Mouse (Mus musculus): Measurements from ENCODE around the gene Tex48. TPM values are rescaled to one million over a fixed set of nuclear protein-coding genes. Genes with fewer than 3 reads are reported as not detected.

The Tex48 gene
- polyA plus RNA-seq, 1 experiment from 2014 or later, result not detected

DNA sequence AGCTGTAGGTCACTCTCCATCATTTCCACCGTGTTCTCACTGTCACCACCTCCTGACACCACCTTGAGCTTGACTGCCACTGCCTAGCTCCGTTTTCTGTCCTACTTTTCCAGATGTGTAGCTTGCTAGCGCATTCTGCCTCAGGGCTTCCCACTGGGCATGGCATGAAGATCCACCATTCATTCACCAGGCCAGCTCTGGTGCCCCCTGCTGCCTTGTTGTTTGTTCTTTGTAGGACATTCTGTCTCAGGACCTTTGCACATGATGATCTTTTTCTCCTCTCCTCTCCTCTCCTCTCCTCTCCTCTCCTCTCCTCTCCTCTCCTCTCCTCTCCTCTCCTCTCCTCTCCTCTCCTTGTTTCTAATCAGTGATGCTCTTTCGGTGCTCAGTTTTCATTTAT lies 59.5 kb downstream of the Tex48 start:
- WGBS, result 93% methylated on average over 4 of the region's 4 CpGs
- Histone ChIP-seq H3K27ac (ENCODE audit: low read depth, low read length) (no peak overlapping the region), H3K4me2 (ENCODE audit: low read depth, low read length) (no peak overlapping the region), H3K9ac (replicated peaks; ENCODE audit: low read depth, low read length) (no peak overlapping the region), H3K9me3 (ENCODE audit: control insufficient read depth, low read length) (no peaks in the 10 kb centered on the region), H3K4me3 (ENCODE audit: low read depth, low read length) (no peak overlapping the region), H3K4me1 (ENCODE audit: control insufficient read depth, insufficient read depth, low read length) (0 out of 2 replicates have a peak, but pooled peaks cover 4% of the 10 kb centered on the region), H3K36me3 (ENCODE audit: control insufficient read depth, insufficient read depth, low read length) (no peaks in the 10 kb centered on the region), H3K27me3 (ENCODE audit: control insufficient read depth, insufficient read depth, low read length) (no peaks in the 10 kb centered on the region)
- no peak for ATAC-seq (ENCODE audit: low read depth)

DNA sequence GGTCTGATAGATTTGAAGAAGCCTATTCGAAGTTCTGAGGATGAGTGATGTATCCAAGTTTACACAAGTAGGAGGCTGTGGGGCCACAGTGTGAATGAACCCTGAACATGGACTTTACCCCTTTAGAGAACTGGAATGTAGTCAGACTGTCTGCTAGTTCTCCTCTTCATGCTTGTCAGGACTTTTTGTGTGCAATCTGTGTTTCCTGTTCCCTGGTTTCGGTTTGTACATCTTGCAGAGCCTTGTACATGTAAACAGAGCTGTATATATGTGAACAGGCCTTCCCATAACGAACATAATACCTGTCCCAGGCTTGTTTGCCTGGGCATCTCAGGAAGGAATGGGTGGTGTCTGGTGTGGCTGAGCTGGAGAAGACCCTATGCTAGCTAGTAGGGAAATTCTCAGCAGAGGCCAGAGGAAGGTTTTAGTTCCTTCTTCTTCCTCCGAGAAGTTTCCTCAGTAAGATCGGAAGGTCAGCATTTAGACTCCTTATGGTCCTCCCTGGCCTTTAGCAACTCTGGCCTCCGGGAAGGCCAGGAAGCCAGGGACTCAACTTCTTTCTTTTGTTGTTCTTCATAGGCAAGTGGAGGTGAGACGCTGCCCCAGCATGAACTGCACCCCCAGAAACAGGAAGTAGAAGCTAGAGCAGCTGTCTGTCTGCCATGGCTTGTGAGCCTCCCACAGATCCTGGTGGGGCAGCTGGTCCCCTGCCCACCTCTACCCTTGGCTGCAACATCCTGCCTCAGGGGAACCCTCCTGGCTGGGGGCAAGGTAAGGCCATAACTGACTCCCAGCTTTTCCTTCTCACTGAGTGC lies 60.2 kb downstream of the Tex48 start:
- Histone ChIP-seq H3K4me2 (ENCODE audit: low read depth, low read length) (no peak overlapping the region), H3K27me3 (ENCODE audit: control insufficient read depth, insufficient read depth, low read length) (no peaks in the 10 kb centered on the region), H3K9me3 (ENCODE audit: control insufficient read depth, low read length) (no peaks in the 10 kb centered on the region), H3K4me3 (ENCODE audit: low read depth, low read length) (no peak overlapping the region), H3K27ac (ENCODE audit: low read depth, low read length) (no peak overlapping the region), H3K36me3 (ENCODE audit: control insufficient read depth, insufficient read depth, low read length) (no peaks in the 10 kb centered on the region), H3K4me1 (ENCODE audit: control insufficient read depth, insufficient read depth, low read length) (0 out of 2 replicates have a peak, but pooled peaks cover 6% of the 10 kb centered on the region), H3K9ac (replicated peaks; ENCODE audit: low read depth, low read length) (no peak overlapping the region)
- no peak for ATAC-seq (ENCODE audit: low read depth)
- WGBS, result 83% methylated on average over 7 of the region's 7 CpGs

DNA sequence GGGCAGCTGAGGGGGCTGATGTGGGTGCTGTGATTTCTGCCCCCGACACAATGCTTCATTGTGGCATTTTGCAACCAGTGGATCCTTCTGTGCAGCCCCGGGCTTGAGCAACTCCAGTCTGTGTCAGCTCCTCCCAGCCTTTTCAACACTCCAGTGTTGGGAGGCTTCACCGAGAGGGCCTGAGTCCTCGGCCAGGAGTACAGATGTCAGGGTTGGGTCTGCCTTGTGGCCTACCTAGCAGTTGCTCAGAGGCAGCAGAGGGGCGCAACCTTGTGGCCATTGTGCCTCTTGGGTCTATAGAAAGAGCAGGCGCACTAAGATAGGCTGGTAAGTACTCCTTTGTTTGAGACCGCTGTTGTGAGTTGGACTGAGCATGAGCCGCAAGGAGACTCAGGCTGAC lies 62.1 kb downstream of the Tex48 start:
- no peaks in the 10 kb centered on the region for H3K27me3 ChIP-seq (ENCODE audit: control insufficient read depth, insufficient read depth, low read length)
- no peak overlapping the region for H3K4me2 ChIP-seq (ENCODE audit: low read depth, low read length)
- H3K4me1 ChIP-seq (ENCODE audit: control insufficient read depth, insufficient read depth, low read length), result 0 out of 2 replicates have a peak, but pooled peaks cover 6% of the 10 kb centered on the region
- 65% methylated on average over 8 of the region's 8 CpGs for WGBS
- no peak overlapping the region for H3K9ac ChIP-seq (replicated peaks; ENCODE audit: low read depth, low read length)
- no peak overlapping the region for H3K27ac ChIP-seq (ENCODE audit: low read depth, low read length)
- H3K4me3 ChIP-seq (ENCODE audit: low read depth, low read length), result no peak overlapping the region
- no peak for ATAC-seq (ENCODE audit: low read depth)
- no peaks in the 10 kb centered on the region for H3K9me3 ChIP-seq (ENCODE audit: control insufficient read depth, low read length)
- no peaks in the 10 kb centered on the region for H3K36me3 ChIP-seq (ENCODE audit: control insufficient read depth, insufficient read depth, low read length)

DNA sequence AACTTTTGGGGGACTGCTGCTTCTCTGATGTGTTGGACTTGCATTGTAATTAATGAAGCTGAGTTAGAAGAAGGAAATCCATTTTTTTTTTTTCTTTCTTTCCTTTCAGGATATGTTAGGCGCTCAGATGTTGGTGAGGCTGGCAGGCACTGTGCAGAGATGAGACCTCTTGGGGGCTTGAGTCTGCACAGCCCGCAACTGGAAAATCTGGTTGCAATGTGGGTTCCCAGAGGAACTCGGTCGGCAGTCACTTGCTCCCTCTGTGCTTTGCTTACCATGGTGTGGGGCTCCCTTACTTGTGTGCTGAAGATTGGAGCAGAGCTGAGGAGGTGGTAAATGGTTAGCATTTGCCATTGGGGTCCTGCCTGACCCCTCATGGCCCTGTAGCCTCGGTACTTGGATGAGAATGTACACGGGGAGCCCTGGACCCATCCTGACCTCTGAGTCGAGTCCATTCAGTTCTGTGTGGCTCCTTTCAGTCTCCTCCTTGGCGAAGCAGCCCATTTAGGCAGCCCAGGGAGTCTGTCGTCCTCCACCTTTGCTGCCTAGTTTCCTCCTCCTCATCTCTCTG lies 63.0 kb downstream of the Tex48 start:
- Histone ChIP-seq H3K4me3 (ENCODE audit: low read depth, low read length) (peak overlapping the region; percentile 68), H3K9ac (replicated peaks; ENCODE audit: low read depth, low read length) (peak overlapping the region; percentile 73; the same call in 1 of the 2 replicates), H3K27me3 (ENCODE audit: control insufficient read depth, insufficient read depth, low read length) (no peaks in the 10 kb centered on the region), H3K9me3 (ENCODE audit: control insufficient read depth, low read length) (no peaks in the 10 kb centered on the region), H3K36me3 (ENCODE audit: control insufficient read depth, insufficient read depth, low read length) (no peaks in the 10 kb centered on the region; the same call in 1 of the 2 replicates), H3K4me1 (ENCODE audit: control insufficient read depth, insufficient read depth, low read length) (0 out of 2 replicates have a peak, but pooled peaks cover 6% of the 10 kb centered on the region), H3K27ac (ENCODE audit: low read depth, low read length) (no peak overlapping the region), H3K4me2 (ENCODE audit: low read depth, low read length) (peak overlapping the region; percentile 86)
- peak; percentile 30 for ATAC-seq (ENCODE audit: low read depth)
- WGBS, result 29% methylated on average over 9 of the region's 9 CpGs

DNA sequence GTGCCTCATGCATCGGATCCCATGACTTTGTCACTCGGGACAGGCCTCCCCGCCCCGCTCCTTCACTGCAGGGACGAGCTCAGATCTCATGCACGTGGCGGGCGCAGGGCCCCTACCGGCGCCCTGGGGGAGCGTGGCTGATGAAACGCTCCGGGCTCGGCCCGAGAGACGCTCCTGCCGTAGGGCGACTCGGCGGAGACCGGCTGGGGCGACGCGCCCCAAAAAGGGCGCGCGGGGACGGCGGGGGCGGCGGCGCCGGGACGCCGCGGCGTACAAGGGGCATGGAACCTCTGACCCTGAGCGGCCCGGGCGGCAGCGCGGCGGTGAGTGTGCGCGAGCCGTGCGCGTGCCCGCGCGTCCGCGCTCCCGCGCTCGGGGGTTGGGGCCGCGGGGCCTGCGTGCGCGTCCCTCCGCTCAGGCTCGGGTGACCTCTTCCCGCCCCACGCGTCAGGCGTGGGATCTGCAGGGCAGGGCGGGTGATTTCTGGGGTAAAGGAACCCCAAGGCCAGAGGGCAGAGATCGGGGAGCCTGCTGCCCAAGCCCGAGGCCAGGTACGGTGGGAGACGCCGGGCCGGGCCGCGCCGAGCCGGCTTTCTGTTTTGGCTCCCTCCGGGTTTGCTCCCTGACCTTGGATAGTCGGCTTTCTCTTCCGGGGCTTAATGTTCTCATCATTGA lies 63.7 kb downstream of the Tex48 start, which contains the start of gene Tmem268:
Gene Tmem268 (plus strand): TSS at position 375 of the 675 bp plus-strand sequence.
- ATAC-seq (ENCODE audit: low read depth), result peak; percentile 85
- no peak within 1 kb of the TSS for H3K27ac ChIP-seq (ENCODE audit: low read depth, low read length)
- peak within 1 kb of the TSS; percentile 68 for H3K4me3 ChIP-seq (ENCODE audit: low read depth, low read length)
- peak within 1 kb of the TSS; percentile 86 for H3K4me2 ChIP-seq (ENCODE audit: low read depth, low read length)
- H3K27me3 ChIP-seq (ENCODE audit: control insufficient read depth, insufficient read depth, low read length), result no peaks in the 10 kb centered on the region
- peak within 1 kb of the TSS; percentile 73 for H3K9ac ChIP-seq (replicated peaks; ENCODE audit: low read depth, low read length)
- H3K9me3 ChIP-seq (ENCODE audit: control insufficient read depth, low read length), result no peaks in the 10 kb centered on the region
- H3K4me1 ChIP-seq (ENCODE audit: control insufficient read depth, insufficient read depth, low read length), result 0 out of 2 replicates have a peak, but pooled peaks cover 6% of the 10 kb centered on the region
- H3K36me3 ChIP-seq (ENCODE audit: control insufficient read depth, insufficient read depth, low read length), result no peaks in the 10 kb centered on the region; the same call in 1 of the 2 replicates
- under 1% methylated on average over 64 of the region's 81 CpGs for WGBS

DNA sequence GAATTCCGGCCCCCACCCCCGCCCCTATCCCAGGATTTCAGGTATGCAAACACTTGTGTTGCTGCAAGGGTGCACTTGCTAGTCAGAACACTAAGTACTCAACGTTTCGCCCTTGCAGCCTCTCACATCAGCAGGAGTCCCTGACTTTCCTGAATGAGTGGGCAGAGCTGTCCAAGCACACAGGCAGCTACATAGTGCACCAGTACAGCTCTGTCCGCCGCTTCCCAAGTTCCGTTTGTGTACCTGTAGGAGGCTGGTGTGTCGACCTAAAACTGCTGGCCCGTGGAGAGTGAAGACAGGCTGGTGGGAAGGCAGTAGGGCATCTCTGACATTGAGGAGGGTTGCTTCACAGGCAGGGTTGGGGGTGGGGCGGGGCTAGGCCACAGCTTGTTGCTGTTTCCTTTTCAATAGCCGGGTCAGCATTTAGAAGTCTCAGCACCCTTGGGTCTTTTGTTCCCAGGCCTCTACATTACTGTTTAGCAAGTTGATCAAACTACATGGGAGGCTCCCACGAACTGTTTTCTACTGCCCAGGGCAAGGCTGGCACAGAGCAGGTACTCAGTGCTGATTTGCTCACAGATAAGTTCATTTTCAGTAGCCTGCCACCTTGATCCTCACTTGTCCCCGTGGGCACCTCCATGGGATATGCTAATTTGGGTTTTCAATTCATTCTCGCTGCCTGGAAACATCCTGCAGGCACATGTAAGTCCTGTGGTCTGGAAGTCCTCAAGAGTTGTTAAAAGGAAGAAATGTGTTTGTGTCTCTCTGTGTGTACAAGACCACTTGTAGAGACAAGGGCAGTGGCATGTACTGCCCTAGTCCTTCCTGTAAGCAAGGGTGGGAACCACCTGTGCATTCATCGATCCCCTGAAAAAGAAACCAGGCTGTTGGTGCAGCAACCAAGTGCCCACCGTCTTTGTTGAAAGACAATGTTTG lies 64.8 kb downstream of the Tex48 start:
- WGBS, result 25% methylated on average over 16 of the region's 16 CpGs
- Histone ChIP-seq H3K9ac (replicated peaks; ENCODE audit: low read depth, low read length) (no peak overlapping the region), H3K36me3 (ENCODE audit: control insufficient read depth, insufficient read depth, low read length) (peaks cover 7% of the 10 kb centered on the region; the same call in 1 of the 2 replicates), H3K9me3 (ENCODE audit: control insufficient read depth, low read length) (no peaks in the 10 kb centered on the region), H3K27me3 (ENCODE audit: control insufficient read depth, insufficient read depth, low read length) (no peaks in the 10 kb centered on the region), H3K4me2 (ENCODE audit: low read depth, low read length) (peak overlapping the region; percentile 86; the same call in 1 of the 2 replicates), H3K4me3 (ENCODE audit: low read depth, low read length) (no peak overlapping the region), H3K27ac (ENCODE audit: low read depth, low read length) (no peak overlapping the region), H3K4me1 (ENCODE audit: control insufficient read depth, insufficient read depth, low read length) (0 out of 2 replicates have a peak, but pooled peaks cover 6% of the 10 kb centered on the region)
- ATAC-seq (ENCODE audit: low read depth), result no peak

Other genes starting within 250 kb of the Tex48 start
- 2.5 and 3.8 TPM in 2 replicates for gene Akna, start 219.1 kb downstream of the Tex48 start, polyA plus RNA-seq (2014; fragmentation: Nextera tagmentation; extraction: Ambion mirVana)
- gene Whrn, start 126.4 kb downstream of the Tex48 start, polyA plus RNA-seq (2014; fragmentation: Nextera tagmentation; extraction: Ambion mirVana), result 4.0 and 6.2 TPM in 2 replicates
- gene Atp6v1g1, start 77.7 kb downstream of the Tex48 start, polyA plus RNA-seq (2014; fragmentation: Nextera tagmentation; extraction: Ambion mirVana), result 431 and 462 TPM in 2 replicates
- 3.4 and 4.6 TPM in 2 replicates for gene Tmem268, start 63.6 kb downstream of the Tex48 start, polyA plus RNA-seq (2014; fragmentation: Nextera tagmentation; extraction: Ambion mirVana)
- gene Gm11213, start 17.2 kb downstream of the Tex48 start, polyA plus RNA-seq (2014; fragmentation: Nextera tagmentation; extraction: Ambion mirVana), result not detected in 2 replicates
- gene Gm11214, start 41.0 kb upstream of the Tex48 start, polyA plus RNA-seq (2014; fragmentation: Nextera tagmentation; extraction: Ambion mirVana), result not detected in 2 replicates
- not detected in 2 replicates for gene Tnfsf15, start 122.7 kb upstream of the Tex48 start, polyA plus RNA-seq (2014; fragmentation: Nextera tagmentation; extraction: Ambion mirVana)
- not detected in 2 replicates for gene Tnfsf8, start 238.9 kb upstream of the Tex48 start, polyA plus RNA-seq (2014; fragmentation: Nextera tagmentation; extraction: Ambion mirVana)

Measured in neural tube, embryonic 14.5 days (tissue).